Mouse (Mus musculus) E14TG2a.4 (cell line): Measurements from ENCODE around the gene Pnpla6.

ENCODE experiments used
- CTCF ChIP-seq: conservative IDR thresholded peaks from 2 replicates; pipeline ENCODE4 v1.5.1; 2014; ENCODE audit warnings: low read length
- NANOG ChIP-seq: IDR thresholded peaks from 2 replicates; pipeline ENCODE4 v1.6.1; 2014; ENCODE audit warnings: borderline replicate concordance, low read length, mixed read lengths

GRCm38 (mm10) chr8:3475715-3476429 is 39.3 kb upstream of the Pnpla6 start:
- TF ChIP-seq CTCF: no peak
- no peak for TF ChIP-seq NANOG
